Mouse (Mus musculus) testis, adult 2 months (tissue): Measurements from ENCODE around the gene Nlrp9c.
"Not testable (repeated sequence)": the region's sequence is repeated elsewhere in the genome, so short reads cannot be mapped to it uniquely, and the experiment has no call there.

Experiments used
- CTCF ChIP-seq: fragments of 200-500 bp; IDR thresholded peaks from 2 replicates; pipeline ENCODE4 v1.5.1; 2012; ENCODE audit warnings: low read depth, mild to moderate bottlenecking, inconsistent platforms, low read length, moderate library complexity; ENCODE audit not compliant: control insufficient read depth, insufficient read depth, insufficient replicate concordance
- POLR2A ChIP-seq: fragments of 200-500 bp; IDR thresholded peaks from 2 replicates; pipeline ENCODE4 v1.6.1; 2012; ENCODE audit warnings: low read depth, mild to moderate bottlenecking, inconsistent platforms, low read length, moderate library complexity; ENCODE audit not compliant: control insufficient read depth

DNA sequence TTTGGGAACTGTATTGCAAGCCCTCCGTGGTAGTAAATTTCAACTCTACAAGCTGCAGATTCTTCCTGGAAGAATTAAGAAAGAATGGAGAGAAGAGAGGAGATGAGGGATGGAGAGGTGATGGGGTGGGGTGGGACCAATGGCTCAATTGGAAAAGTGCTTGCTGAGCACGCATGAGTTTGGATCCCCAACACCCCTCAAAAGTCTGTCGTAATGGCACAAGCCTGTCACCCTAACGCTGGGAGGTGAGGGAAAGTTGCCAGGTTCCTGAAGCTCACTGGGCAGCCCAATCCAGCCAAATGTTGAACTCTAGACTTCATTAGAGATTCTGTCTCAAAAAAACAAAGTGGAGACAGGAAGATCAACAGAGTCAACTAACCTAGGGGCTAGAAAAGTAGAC, 87.7 kb downstream of the Nlrp9c start:
- not testable (repeated sequence) for TF ChIP-seq CTCF, POLR2A
